Mouse (Mus musculus) thymus, postnatal 0 days (tissue): ENCODE measurements around the gene Tra2b. TPM values are rescaled to one million over a fixed set of nuclear protein-coding genes. Genes with fewer than 3 reads are reported as not detected.
A peak's percentile ranks its signal among the peaks of the same experiment; 100 is the strongest.
"Not testable (repeated sequence)": the region's sequence is repeated elsewhere in the genome, so short reads cannot be mapped to it uniquely, and the experiment has no call there.

Experiments
- DNase-seq: peaks from one replicate; pipeline ENCODE4 v3.0.0-alpha.2; 2015; ENCODE audit warnings: low spot score
- polyA plus RNA-seq: library from polyadenylated mRNA; unstranded; fragments of >200 nt; fragmentation: Nextera tagmentation; extraction: Ambion mirVana; gene quantifications from 2 replicates; pipeline ENCODE4 v1.2.1, GENCODE M21; 2015

Tra2b gene
- polyA plus RNA-seq: 414 and 431 TPM in 2 replicates

- DNase-seq: peak; percentile 98
Measured at GRCm38 (mm10) chr16:22265849-22266376, at the start of gene Tra2b. Tra2b (minus strand) TSS chr16:22266005.

GRCm38 (mm10) chr16:22310649-22311048 lies 44.8 kb upstream of the Tra2b start:
- DNase-seq: peak; percentile 30

- peak; percentile 46 for DNase-seq
Measured at GRCm38 (mm10) chr16:22302606-22303005, 36.8 kb upstream of the Tra2b start.

- DNase-seq: peak; percentile 24
Measured at GRCm38 (mm10) chr16:22301378-22301777, 35.6 kb upstream of the Tra2b start.

- no peak for DNase-seq
Measured at GRCm38 (mm10) chr16:22296901-22297300, 31.1 kb upstream of the Tra2b start.

- not testable (repeated sequence) for DNase-seq
Measured at GRCm38 (mm10) chr16:22294812-22295211, 29.0 kb upstream of the Tra2b start.

GRCm38 (mm10) chr16:22293600-22293999 lies 27.8 kb upstream of the Tra2b start:
- DNase-seq: peak; percentile 23

- DNase-seq: no peak
Measured at GRCm38 (mm10) chr16:22292394-22292793, 26.6 kb upstream of the Tra2b start.

GRCm38 (mm10) chr16:22289643-22290042 lies 23.8 kb upstream of the Tra2b start:
- DNase-seq: no peak

GRCm38 (mm10) chr16:22286996-22287395 lies 21.2 kb upstream of the Tra2b start:
- no peak for DNase-seq

- DNase-seq: no peak
Measured at GRCm38 (mm10) chr16:22276536-22276935, 10.7 kb upstream of the Tra2b start.

GRCm38 (mm10) chr16:22275142-22275541 lies 9.3 kb upstream of the Tra2b start:
- DNase-seq: no peak

- DNase-seq: no peak
Measured at GRCm38 (mm10) chr16:22270491-22270890, 4.7 kb upstream of the Tra2b start.

GRCm38 (mm10) chr16:22266384-22266783 lies 579 bp upstream of the Tra2b start:
- no peak for DNase-seq

- DNase-seq: peak; percentile 89
Measured at GRCm38 (mm10) chr16:22264962-22265848, 600 bp downstream of the Tra2b start.

- DNase-seq: peak; percentile 39
Measured at GRCm38 (mm10) chr16:22264232-22264961, 1.4 kb downstream of the Tra2b start.

GRCm38 (mm10) chr16:22263124-22263523 lies 2.7 kb downstream of the Tra2b start:
- no peak for DNase-seq

- no peak for DNase-seq
Measured at GRCm38 (mm10) chr16:22261563-22261962, 4.2 kb downstream of the Tra2b start.

- DNase-seq: no peak
Measured at GRCm38 (mm10) chr16:22260423-22261143, 5.2 kb downstream of the Tra2b start.

GRCm38 (mm10) chr16:22252255-22252654 lies 13.6 kb downstream of the Tra2b start:
- not testable (repeated sequence) for DNase-seq

GRCm38 (mm10) chr16:22250307-22250706 lies 15.5 kb downstream of the Tra2b start:
- DNase-seq: no peak
